8 mouse cellular contexts compared by ENCODE assay signal in genomic region chr2:4717769-4718661, GRCm38 (mm10). TPM values are rescaled to one million over a fixed set of nuclear protein-coding genes. Genes with fewer than 3 reads are reported as not detected.
DNase-seq lines count a peak whose midpoint lies in the region; ATAC-seq and TF ChIP-seq lines count a peak whose summit lies in the region.

Bend7 (plus strand) TSS chr2:4717831.

- H3K4me2 ChIP-seq in stomach, embryonic 14.5 days (replicated peaks; ENCODE audit: low read depth, low read length) = peak within 1 kb of the TSS; percentile 92

- H3K4me3 ChIP-seq in ES-Bruce4 (ENCODE audit: low read depth, low read length) = peak within 1 kb of the TSS; percentile 91
- H3K4me3 ChIP-seq in embryonic fibroblast, embryonic 13.5 days (ENCODE audit: insufficient read depth, low read length) = peak within 1 kb of the TSS; percentile 56
- peak within 1 kb of the TSS; percentile 75 for H3K4me3 ChIP-seq in stomach, embryonic 14.5 days (ENCODE audit: low read depth, low read length)

- H3K36me3 ChIP-seq in ES-Bruce4 (ENCODE audit: control insufficient read depth, insufficient read depth, low read length, poor library complexity, severe bottlenecking) = no peaks in the 10 kb centered on the region
- no peaks in the 10 kb centered on the region for H3K36me3 ChIP-seq in stomach, embryonic 14.5 days (ENCODE audit: control insufficient read depth, insufficient read depth, low read length)

- ATAC-seq in stomach, embryonic 14.5 days (ENCODE audit: insufficient number of reproducible peaks, insufficient read depth, low FRiP score, low read depth) = peak; percentile 87; the same call in 1 of the 2 replicates

- H3K27ac ChIP-seq in ES-Bruce4 (ENCODE audit: insufficient read depth, low read length) = no peak within 1 kb of the TSS
- no peak within 1 kb of the TSS for H3K27ac ChIP-seq in embryonic fibroblast, embryonic 13.5 days (ENCODE audit: insufficient read depth, low read length)
- H3K27ac ChIP-seq in stomach, embryonic 14.5 days (ENCODE audit: low read length) = peak within 1 kb of the TSS; percentile 61; the same call in 1 of the 2 replicates

- peaks cover 4% of the 10 kb centered on the region for H3K4me1 ChIP-seq in ES-Bruce4 (ENCODE audit: control insufficient read depth, insufficient read depth, low read length)
- no peaks in the 10 kb centered on the region for H3K4me1 ChIP-seq in embryonic fibroblast, embryonic 13.5 days (ENCODE audit: control insufficient read depth, insufficient read depth, low read length)
- no peaks in the 10 kb centered on the region for H3K4me1 ChIP-seq in stomach, embryonic 14.5 days (ENCODE audit: control insufficient read depth, insufficient read depth, low read length)

- H3K9ac ChIP-seq in ES-Bruce4 (ENCODE audit: low read depth, poor library complexity, severe bottlenecking) = peak within 1 kb of the TSS; percentile 92
- H3K9ac ChIP-seq in stomach, embryonic 14.5 days (replicated peaks; ENCODE audit: low read depth, low read length) = peak within 1 kb of the TSS; percentile 60

- DNase-seq in adrenal gland, postnatal 14 days = peak; percentile 71
- DNase-seq in heart, postnatal 25 days (ENCODE audit: low spot score) = peak; percentile 7
- peak; percentile 65 to 73 for DNase-seq in kidney, postnatal 4 days
- DNase-seq in lung, postnatal 36 days = peak; percentile 41
- DNase-seq in spleen, postnatal 36 days (ENCODE audit: low spot score in 2 of 2) = no peak

- peaks cover 13% of the 10 kb centered on the region for H3K27me3 ChIP-seq in ES-Bruce4 (ENCODE audit: control insufficient read depth, insufficient read depth, low read length, poor library complexity, severe bottlenecking)
- 0 out of 2 replicates have a peak, but pooled peaks cover 8% of the 10 kb centered on the region for H3K27me3 ChIP-seq in stomach, embryonic 14.5 days (ENCODE audit: control insufficient read depth, insufficient read depth, low read length)

- TF ChIP-seq POLR2A in ES-Bruce4 (IDR thresholded peaks at IDR 0.05; ENCODE audit: insufficient read depth, low read length) = no peak
- TF ChIP-seq POLR2A in embryonic fibroblast, embryonic 13.5 days (IDR thresholded peaks at IDR 0.05; ENCODE audit: low read depth, low read length) = no peak

- intact Hi-C loops in heart, postnatal 25 days (cut with DNase I) = loop anchor here (5.0 kb wide), 3 partner anchors 66 to 164 kb away; partner anchors contain the start of genes Prpf18 and Sephs1

- under 1% methylated on average over 81 of the region's 124 CpGs for WGBS in stomach, embryonic 14.5 days

- no peak for TF ChIP-seq EP300 in ES-Bruce4 (IDR thresholded peaks at IDR 0.05; ENCODE audit: insufficient read depth, low read depth, low read length)

- TF ChIP-seq CTCF in ES-Bruce4 (IDR thresholded peaks at IDR 0.05; ENCODE audit: low read depth, low read length) = no peak
- no peak for TF ChIP-seq CTCF in embryonic fibroblast, embryonic 13.5 days (IDR thresholded peaks at IDR 0.05; ENCODE audit: borderline replicate concordance, insufficient read depth, low read length)

- H3K9me3 ChIP-seq in ES-Bruce4 (replicated peaks; ENCODE audit: control insufficient read depth, insufficient read depth, low read length, poor library complexity, severe bottlenecking) = no peaks in the 10 kb centered on the region
- H3K9me3 ChIP-seq in stomach, embryonic 14.5 days (ENCODE audit: control insufficient read depth, low read depth, low read length) = no peaks in the 10 kb centered on the region

RNA-seq across cellular contexts. Expression of gene Bend7, which starts in this region (rescaled TPM):
- polyA plus RNA-seq in ES-Bruce4 (2011; ENCODE audit: insufficient read depth, insufficient read length, low read depth, missing spikeins) = 3.7 and 5.2 TPM in 2 replicates
- 16.1 and 18.9 TPM in 2 replicates for total RNA-seq in adrenal gland, postnatal 14 days (2021)
- polyA plus RNA-seq in embryonic fibroblast, embryonic 13.5 days (2011; ENCODE audit: insufficient read length, low read depth, missing spikeins) = not detected in 2 replicates
- total RNA-seq in heart, postnatal 25 days (2021) = 1 to 10 TPM; 5.4 to 5.6 TPM
- polyA plus RNA-seq in stomach, embryonic 14.5 days (2014; fragmentation: Nextera tagmentation; extraction: Ambion mirVana) = 6.3 and 6.7 TPM in 2 replicates

Comparison
In these comparisons a context has a peak if more than half of its experiments do, and no peak if none do; other contexts are left out.
1. DNase-seq: peak in adrenal gland, postnatal 14 days (single experiment), heart, postnatal 25 days (single experiment), kidney, postnatal 4 days (2 of 2) and lung, postnatal 36 days (single experiment); none in spleen, postnatal 36 days (0 of 2).
2. Peak in every context shown above with its lines, with median percentiles within 50 percentile points of each other: H3K4me3 ChIP-seq.